Mouse (Mus musculus) adrenal gland, postnatal 14 days (tissue): Measurements from ENCODE around the gene Irf4. TPM values are rescaled to one million over a fixed set of nuclear protein-coding genes. Genes with fewer than 3 reads are reported as not detected.
A peak's percentile ranks its signal among the peaks of the same experiment; 100 is the strongest.

ENCODE experiments used
- DNase-seq: peaks from one replicate; pipeline ENCODE4 v3.0.0; 2021; ENCODE audit warnings: mixed read lengths
- total RNA-seq: library from RNA; stranded (reverse); gene quantifications from 2 replicates; pipeline ENCODE4 v1.2.3, GENCODE M21; 2021

The Irf4 gene
- total RNA-seq, 1 experiment from 2014 or later = 7.9 TPM

DNA sequence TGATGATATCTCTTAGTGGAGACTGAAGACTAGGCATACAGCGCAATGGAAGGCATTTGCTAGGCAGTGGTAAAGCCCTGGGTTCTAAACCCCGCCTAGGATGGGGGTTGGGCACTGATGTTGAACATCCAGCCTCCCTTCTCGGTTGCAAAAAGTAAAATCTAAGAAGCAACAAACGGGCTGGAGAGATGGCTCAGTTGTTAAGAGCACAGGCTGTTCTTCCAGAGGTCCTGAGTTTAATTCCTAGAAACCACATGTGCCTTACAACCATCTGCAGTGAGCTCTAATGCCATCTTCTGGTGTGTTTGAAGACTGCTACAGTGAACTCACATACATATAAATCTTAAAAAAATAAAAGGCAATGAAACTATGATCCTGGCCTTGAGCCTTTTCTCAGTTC lies 13.2 kb downstream of the Irf4 start:
- no peak for DNase-seq

DNA sequence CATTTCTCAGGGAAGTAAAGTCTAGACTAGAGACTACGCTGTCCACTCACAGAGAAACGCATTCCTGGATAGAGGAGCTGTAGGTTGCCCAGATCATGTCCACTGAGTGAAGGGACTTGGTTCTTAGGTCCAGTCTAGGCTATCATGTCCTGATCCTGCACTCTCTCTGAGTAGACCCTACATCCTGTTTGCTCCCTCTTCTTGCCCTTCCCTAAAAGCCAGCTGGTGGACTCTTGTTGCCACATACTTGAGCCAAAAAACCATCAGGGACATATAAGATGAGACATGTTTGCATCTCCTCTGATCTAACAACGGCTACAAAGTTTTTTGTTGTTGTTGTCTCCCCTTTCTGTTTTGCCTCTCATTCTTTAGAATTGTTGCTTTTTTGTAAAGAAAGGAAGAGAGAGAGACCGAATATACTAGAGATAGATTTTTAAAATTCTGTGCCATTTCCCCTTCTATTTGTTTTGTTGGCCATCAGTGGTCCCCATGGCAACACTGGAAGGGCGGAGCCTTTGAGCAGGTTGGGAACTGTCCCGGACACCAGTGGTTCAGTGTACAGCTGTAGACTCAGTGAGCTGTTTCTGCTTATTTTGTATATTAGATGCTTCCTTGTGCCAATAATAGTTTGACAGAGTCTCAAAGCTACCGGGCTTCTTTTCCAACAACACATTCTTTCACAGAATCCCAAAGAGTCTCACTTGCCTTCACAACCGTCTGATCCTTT lies 15.2 kb downstream of the Irf4 start:
- DNase-seq = no peak

DNA sequence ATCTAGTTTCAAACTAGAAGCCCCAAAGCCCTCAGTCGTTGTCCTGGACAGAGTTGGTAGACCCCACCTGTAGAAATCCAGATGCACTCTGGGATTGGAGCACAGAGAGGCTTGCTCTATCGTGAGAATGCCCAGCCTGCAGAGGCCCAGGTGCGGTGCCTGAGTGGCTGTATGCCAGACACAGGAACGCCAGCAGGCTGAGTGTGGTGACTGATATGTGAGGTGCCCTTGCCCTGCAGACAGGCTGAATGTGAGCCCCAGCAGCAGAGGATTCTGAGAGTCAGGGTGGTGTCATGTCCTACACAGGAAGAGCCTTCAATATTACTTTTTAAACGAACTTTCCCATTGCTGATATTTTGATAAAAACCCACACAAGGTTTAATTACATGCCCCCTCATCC lies 16.9 kb downstream of the Irf4 start:
- DNase-seq = no peak

DNA sequence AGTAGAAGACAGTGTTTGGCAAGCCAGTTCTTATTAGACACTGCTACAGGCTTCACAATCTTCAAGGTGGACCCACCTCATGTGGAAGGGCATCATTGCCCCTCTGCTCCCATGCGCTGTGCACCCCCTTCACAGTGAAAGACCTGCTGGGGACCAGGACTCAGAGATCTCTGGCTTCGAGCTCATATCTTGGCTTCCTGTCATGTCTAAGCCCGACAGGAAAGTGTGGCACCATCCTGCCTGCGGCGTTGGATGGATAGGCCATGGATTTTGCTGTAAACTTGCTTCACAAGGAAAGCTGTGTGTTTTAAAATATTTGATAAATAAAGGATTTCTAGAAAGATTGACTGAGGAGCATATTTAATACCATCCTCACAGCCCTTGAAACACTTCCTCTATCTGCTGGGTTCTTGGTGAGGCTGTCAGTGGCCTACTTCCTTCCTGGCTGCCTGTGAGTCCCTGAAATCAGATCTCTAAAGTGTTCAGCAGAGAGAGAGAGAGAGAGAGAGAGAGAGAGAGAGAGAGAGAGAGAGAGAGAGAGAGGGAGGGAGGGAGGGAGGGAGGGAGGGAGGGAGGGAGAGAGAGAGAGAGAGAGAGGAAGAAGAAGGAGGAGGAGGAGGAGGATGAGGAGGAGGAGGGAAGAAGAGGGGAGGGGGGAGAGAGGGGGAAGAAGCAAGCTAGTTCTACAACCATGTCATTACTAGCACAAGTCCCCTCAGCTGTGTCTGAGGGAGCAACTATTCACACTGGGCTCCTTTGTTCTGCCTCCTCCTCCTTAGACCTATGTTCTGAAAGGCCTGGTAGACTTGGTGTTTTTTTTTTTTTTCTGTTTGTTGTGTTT lies 17.8 kb downstream of the Irf4 start:
- no peak for DNase-seq

DNA sequence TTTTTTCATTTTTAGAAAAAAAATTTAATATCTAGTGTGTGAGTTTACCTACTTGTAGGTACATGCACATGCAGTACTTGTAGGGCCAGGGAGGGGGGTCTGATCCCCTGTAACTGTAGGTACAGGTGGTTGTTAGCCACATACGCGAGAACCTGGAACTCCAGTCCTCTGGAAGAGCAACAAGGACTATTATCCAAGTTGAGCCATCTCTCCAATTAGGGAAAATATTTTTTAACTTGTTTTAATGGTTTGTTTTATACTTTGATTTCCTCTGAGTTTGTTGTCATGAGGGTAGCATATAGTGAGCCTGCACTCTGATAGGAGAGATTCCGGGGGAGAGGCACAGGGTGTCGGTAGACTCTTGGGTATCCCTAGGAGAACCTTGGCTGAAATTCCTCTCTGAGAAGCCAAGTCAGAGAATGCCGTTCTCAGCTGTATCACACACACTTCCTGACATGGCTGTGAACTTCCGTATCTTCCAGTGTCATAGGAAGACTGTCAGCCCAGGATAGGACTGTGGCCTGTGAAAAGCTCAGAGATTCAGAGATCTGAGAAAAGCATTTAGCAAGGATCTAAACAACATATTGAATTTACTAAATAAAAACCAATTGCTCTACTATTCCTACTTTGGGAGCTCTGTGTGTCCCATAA lies 18.6 kb downstream of the Irf4 start:
- no peak for DNase-seq

DNA sequence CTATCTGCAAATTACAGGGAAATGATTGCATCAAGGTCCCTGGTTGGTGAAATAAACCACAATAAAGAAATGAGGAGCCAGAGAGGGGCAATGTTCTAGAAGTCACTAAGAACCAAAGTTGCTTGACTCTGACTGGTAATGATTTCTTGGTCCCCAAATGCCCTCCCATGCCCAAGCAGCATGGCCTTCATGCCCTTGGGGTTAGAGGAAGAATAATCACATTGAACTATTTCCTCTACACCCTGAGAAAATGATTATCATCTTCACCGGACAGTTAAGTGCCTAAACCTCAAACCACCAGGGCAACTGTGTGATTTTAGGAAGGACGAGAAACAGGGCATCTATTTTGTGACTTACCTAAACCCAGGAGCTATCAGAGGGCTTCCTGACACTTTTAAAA lies 27.0 kb downstream of the Irf4 start:
- no peak for DNase-seq

DNA sequence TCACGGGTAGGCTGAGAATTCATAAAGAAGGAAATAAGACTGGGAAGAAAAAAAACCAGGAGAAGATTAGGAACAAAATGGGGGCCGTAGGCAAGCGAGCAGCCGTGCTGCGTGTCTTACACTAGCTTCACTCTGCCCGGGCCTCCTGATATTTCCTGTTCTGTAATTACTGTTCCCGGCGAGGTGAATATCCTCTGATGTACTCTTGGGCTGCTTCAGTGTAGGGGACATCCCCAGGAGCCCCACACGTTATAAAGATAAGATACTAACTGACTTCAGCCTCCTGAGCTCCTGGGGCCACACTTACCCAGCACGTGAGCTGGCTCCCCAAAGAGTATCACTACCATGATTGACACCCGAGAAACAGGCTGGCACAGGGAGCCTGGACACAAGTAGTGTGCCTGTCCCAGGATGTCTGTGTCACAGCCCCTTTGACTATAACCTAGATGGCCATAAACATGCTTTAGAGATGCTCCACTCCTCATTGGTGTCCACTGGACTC lies 28.7 kb downstream of the Irf4 start:
- no peak for DNase-seq

DNA sequence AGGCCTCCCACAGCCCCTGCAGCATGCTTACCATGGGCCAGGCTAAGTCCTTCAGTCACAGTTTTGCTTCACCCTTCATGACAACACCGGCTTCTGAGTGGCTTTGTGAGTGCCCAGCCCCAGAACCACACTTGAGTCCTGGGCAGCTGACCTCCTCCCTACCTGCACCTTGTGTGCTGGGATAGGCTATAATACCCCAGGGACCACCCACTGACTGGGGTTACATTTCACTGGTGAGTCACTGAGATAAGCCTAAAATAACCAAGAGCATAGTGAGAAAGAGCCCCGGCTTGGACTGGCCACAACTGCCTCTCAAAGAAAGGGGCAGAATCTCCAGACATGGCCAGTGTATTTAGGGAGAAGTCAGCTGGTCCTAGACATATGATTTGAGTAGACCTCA lies 32.9 kb downstream of the Irf4 start:
- DNase-seq = no peak

DNA sequence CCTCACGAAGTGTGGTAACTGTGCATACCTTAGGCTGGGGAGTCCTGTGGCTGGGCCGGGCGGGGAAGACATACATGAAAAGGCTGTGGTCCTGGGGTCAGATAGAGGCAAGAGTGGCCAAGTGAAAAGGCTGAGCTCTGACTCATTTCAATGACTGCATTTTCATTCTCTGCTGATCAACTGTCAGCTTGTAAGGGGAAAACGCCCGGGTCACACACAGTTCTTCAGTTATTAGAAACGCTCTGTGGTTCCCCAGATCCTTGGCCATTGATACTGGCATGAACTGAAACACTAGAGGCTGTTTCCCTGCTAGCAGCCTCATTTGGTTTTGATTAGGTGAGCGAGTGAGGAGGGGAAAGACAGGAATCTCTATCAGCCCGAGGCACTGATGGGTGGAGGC lies 33.4 kb downstream of the Irf4 start:
- DNase-seq = no peak

DNA sequence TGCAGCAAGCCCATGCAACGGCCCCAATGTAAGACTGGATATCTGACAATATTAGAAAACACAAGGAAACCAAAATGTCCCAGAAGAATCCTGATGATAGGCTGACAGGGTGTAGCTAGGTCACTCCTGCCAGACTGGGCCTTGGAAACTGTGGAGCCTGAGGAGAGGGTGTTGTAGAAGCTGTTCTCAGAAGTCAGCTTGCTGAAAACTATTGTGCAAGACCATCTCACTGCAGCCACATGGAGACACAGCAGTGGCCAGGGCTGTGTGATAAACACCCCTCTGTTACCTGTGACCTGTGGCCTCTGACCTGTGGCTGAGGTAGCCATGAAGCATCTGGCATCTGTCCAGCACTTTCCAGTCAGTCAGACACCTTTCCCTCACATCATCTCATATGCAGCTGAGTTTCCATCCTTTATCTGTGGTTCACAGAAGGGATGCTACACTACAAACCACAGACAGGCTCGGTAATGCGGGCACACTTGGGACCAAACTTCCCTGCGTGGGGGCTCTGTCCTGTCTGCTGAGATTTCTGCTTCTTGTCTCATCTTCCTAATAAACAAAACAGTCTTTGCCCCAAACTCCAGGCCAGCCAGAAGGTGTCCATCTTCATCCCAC lies 36.5 kb downstream of the Irf4 start:
- DNase-seq = no peak

DNA sequence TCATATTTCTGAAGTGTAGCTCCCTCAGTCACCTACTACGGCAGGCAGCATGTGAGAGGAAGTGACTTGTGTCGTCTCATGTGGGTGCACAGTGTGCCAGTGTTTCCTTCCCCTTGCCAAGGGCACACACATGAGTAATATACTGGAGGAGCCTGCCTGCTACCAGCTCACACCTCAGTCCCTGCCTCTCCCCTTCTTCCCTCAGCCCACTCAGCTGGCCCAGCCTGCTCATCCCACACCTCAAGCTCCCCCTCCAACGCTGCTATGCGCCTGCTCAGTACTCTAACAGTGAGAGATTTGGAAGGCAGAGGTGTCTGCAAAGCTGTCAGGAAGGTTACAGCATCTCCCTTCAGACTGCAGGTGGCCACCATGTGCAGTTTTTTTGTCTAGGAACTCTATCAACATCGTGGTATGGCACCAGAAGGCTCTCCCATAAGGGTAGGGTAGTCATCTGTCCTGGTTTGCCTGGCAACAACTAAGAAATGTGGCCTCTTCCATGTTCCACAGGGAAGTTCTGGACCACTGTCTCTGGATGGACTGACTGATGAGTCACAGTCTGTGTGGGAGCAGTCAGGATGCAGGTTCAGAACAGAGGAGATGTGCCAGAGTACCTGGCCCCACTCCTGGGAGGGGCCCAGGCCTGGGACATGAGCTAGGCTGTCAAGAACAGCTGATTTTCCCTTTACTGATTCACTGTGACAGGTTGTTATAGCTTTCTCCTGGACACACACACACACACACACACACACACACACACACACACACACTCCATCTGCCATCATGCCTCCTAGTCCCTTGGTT lies 37.4 kb downstream of the Irf4 start:
- no peak for DNase-seq

DNA sequence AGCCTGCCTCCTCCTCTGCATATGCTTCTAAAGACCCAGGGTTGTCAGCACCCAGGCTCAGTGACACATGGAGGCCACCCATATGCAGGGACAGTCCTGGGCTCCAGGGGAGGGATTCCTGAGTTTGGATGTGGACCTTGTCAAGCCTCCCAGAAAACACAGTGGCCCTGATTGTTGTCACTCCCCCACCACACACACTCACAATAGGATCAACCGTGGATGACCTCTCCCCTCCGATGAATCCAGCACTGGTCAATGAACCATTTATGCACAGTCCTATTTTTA lies 38.0 kb downstream of the Irf4 start:
- no peak for DNase-seq

DNA sequence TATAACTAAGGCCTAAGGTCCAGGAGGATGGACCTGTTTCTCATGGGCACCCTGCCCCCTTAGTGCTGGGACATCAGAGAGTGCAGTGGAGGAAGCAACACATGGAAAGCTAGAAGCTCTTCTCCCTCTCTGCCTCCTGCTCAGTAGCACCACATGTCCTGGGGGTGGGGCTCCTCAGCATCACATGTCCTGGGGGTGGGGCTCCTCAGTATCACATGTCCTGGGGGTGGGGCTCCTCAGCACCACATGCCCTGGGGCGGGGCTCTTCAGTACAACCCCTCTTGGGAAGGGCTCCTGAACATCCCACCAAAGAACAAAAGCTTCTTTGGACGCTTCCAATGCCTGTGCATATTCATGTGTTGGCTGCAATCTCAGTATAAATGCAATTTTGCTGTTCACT lies 38.5 kb downstream of the Irf4 start:
- no peak for DNase-seq

DNA sequence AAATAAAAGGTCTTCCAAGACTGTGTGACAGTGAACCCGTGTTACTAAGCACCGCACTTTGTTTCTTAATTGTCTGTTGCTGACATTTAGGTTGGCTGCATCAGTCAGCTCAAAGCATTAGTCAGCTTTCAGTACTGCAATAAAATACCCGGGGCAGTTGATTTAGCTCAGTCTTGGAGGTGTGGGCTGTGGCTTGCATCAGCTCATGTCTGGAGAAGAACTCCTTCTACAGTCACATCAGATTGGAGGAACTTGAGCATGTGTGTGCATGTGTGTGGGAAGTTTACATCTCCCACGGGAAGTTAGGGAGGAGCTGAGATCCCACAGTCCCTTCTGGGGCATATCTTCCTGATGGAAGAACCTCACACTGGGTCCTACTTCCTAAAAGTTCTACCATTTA lies 38.9 kb downstream of the Irf4 start:
- no peak for DNase-seq

DNA sequence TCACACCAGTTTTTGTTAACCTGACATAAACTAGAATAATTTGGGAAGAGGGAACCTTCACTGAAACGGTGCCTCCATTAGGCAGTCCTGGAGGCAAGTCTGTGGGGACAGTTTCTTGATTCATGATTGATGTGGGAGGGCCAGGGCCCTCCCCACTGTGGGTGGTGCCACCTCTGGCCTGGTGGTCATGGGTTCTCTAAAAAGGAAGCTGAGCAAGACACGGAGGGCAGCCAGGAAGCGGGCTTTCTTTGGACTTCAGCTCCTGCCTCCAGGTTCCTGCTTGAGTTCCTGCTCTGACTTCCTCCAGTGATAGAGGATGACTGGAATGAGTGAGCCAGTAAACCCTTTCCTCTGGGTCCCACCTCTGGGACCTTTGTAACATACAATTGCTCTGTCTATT lies 39.4 kb downstream of the Irf4 start:
- DNase-seq = no peak

DNA sequence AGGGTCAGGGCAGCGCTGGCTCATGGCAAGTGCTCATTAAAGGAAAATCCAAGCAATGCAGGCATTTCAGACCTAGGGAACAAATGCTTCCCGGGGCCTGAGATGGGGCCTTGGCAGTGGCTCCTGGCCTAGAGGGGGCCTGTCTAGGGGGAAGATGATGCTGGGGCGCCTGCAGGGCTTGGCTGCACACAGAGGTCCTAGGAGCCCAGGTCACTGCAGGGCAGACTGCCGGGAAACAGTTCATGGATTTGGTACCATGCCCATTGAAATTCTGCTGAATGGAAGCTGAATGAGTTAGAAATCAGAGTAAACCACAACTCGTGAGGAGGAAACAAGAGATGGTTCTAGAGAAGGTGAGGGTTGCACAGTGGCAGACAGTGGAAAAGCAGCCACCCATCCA lies 41.0 kb downstream of the Irf4 start:
- no peak for DNase-seq

DNA sequence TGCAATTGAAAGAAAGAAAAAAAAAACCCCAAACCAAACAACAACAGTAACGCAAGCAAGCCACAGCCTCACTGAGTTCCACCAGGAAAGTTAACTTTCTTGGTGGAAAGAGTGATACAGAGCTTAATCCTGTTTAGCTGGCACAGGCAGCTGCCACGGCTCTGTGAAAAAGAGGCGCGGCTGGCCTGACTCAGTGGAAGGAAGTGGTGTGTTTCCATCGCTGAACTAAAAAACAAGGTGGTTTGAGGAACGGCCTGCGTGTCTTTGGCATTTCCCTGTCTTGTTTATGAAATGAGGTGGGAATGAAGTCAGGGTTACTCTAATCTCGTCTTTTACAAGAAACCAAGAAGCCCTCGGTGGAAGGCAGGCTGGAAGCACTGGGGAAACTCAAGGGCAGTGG lies 43.3 kb downstream of the Irf4 start:
- DNase-seq = no peak

DNA sequence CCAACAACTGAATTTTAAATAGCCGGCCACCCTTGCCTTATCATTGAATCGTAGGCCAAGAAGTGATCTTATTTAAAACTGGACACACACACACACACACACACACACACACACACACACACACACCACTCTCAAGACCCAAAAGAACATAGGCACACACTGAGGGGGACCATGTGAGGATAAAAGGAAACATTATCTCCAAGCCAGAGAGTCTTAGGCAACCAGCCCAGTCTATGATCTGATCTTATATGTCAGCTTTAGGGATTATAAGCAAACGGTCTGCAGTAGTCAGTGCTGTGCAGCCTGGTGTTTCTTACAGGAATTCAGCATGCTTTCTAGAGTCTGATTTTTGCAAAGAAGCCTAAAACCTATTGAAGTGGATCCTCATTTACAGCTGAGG lies 43.7 kb downstream of the Irf4 start:
- DNase-seq = no peak

DNA sequence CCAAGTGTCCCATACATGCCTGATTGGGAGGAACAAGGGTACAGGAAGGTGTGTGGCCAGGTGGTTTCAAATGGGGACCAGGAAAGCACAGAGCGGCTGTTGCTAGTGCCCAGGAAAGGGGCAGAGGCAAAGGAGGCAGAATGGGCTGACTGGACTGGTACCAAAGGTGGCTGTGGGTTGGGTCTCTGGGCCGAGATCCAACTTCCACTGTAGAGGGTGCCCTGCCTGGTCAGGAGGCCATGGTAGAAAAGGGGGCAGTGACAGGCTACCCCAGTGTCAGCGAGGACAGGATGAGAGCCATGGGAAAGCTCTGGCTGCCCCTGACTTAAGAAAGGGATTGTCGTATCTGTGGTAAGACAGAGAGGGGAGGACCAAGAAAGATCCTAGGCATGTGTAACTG lies 44.2 kb downstream of the Irf4 start:
- DNase-seq = no peak

DNA sequence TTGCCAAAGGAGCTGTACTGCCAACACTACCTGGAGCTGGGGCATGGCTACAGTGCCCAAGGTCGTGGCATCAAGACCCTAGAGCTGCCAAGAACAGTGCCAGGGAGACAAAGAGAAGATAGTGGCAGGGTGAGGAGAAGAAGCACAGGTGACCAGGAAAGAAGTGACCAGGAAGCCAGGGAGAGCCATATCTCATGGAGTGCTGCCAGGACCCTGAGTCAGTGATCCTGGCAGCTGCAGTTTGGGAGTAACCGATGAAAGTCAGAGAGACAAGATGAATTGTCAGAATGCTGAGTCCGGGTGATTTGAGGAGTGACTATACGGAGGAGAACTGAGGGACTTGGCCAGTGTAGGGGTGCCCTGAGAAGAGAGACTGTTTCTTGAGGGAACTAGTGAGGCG lies 44.6 kb downstream of the Irf4 start:
- DNase-seq = peak; percentile 65

DNA sequence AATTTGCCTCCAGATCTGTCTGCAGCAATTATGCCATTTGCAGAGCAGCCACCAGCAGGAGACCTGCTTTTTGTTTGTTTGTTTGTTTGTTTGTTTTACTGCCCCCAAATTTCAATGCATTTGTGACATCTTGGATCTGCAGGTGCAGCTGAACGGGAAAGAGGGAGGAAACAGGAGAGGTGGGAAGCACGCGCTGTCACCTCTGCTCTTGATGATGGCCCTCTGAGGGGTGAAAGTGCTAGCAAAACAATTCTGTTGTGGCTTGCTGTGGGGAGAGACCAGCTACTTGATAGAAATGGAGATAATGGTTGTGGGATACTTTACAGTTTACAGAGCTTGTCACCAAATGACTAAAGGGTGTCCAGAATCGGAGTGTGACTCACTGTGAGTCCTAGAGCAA lies 46.9 kb downstream of the Irf4 start:
- no peak for DNase-seq

DNA sequence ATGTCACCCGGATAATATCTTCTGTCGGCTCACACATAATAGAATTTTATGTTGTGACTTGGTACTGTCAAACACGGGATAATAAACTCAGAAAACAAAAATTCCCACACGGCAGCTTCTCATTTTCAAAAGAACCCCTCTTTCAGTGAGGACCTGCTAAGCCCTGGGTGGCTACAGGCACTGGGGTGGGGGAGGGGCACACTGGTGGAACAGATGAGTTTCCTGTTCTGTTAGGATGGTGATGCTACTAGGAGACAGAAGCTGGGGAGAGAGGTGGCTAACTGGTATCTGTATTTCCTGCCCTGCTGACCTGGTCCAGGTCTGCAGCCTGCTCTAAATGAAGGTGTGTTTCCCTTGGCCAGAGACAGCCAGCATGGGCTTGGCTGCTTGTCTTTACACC lies 52.9 kb downstream of the Irf4 start:
- DNase-seq = no peak
